Mouse (Mus musculus) monocyte, adult 2 months (primary cell): ENCODE data around the gene Mr1.

ENCODE experiments used
- DNase-seq, 2 experiments: peaks; one replicate each; pipeline ENCODE4 v3.0.0; 2022; ENCODE audit warnings: low spot score in 2 of 2, low read depth in 1 of 2

The Mr1 gene

DNA sequence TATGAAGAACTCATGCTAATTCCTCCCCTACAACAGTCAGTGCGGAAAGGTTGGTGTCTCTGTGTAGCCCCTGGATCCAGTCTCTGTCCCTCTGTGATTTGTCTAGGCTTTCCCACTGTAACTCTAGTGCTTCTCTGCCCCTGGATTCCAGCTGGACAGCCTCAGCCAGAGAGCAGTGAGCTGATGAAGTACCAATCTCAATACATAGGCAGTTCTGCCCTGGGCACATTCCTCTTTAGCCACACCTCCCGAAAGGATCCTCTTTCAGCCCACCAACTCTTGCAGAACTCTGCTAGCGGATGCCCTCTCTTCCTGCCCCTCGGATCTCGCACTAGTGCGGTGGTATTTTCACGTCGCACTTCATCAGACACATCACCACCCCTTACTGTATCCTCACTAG is 11.7 kb downstream of the Mr1 start:
- no peak for DNase-seq

DNA sequence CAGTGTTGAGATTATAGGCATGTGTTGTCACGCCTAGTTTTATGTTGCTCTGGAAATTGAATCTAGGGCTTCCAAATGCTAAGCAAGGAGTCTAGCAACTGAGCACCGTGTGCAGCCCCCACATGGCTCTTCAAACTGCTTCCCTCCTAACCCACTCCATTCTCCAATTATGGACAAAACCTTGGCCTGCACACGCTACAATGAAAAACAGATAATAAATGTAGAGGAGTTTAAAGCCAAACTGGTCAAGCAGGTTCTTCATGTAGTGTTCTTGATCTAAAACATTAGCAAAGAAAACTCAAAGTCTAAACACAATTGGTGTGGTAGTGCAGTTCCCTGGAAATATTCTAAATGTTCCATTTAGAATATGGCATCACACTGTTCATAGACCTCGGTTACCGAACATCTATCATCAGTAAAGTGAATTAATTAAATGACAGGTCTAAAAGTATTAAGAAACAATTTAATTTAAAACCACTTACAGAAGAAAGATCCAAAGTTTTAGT is 19.1 kb downstream of the Mr1 start:
- DNase-seq, result no peak

DNA sequence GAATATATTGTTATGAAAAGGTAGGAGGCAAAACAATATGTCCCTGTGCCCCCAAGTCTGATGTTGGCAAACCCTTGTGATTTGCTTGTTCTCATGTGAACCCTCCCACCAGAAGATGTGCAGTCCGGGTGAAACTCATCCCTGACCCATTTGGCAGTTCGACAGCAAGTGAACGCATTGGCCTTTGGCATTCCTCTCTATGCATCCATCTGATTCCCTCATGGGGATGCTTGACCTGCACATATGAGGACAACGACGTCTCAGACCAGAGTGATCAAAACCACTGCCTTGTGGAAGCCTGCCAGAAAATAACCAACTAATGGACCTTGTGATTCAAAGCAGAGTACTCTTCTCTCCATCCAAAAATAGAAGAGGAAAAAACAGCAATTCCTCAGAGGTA is 19.9 kb downstream of the Mr1 start:
- DNase-seq, result no peak

DNA sequence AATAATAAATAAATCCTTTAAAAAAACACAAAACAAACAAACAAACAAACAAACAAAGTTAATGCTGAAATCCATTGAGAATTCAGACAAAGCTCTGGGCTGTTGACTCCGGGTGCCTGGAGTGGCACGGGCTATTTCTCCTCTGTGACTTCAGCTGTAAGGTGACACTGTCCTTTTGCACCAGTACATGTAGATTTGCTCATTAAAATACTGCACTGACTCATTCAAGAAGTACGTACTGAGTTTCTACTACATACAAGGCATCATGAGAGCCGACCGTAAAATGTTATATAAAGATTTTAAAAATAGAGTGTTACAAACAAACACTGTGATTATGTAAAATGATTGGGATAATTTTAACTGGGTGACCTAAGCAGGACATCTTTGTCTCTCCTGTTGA is 22.2 kb downstream of the Mr1 start:
- no peak for DNase-seq

DNA sequence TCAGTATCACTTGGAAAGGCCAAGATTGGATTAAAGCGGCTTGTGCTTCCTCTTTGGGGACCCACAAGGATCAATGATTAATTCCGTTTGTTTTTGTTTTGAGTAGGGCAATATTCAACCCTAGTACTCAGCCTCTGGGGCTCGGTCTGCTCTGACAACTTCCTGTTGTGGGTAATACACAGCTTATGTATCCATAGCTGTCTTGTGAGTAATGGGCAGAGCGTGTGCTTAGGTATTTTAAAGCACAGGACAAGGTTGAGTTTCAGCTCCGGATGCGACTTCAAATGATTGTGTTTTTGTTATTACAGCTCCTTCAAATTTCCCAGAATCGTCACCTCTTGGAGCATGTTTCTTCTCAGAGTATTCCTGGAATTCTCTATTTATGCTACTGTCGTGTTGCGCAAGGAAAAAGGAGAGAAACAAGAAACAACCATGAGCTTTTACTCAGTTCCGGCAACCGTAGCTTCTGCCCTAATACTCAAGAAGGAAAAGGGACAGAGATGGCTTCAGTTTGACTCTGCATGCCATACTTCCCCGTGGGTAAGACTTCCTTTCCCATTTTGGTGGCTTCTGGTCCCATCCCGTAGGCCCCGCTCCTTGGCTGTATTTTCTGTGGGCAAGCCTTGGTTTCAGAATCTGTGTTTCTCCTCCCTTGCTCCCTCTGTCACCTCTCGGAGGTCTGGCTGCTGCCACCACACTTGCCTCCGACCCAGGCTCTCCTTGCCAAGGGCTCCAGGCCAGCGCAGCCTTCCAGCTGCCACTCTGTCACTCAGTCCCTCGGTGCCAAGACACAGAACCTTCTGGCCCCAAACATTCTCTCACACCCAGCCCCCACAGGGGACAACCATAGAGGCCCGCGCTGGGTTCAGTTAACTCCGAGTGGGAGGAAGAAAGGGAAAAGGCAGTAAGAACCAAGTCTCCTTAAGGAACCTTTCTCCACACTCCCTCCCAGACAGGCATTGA is 24.4 kb downstream of the Mr1 start:
- no peak for DNase-seq

DNA sequence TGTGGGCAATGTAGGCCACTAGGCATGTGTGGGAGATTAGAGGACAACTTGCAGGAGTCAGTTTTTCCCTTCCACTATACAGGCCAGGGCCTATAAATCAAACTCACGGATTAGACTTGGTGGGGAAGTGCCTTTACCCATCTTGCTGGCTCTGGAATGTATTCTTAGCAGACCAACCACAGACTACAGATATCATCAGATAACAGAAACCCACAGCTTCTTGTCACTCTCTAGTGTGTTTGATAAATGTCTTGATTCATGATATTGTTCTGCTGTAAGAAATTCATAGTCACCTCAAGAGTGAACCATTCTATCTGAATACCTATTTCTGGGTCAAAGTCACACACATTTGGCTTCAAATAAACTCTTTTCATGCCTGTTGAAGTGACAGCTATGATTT is 26.9 kb downstream of the Mr1 start:
- DNase-seq, result no peak

DNA sequence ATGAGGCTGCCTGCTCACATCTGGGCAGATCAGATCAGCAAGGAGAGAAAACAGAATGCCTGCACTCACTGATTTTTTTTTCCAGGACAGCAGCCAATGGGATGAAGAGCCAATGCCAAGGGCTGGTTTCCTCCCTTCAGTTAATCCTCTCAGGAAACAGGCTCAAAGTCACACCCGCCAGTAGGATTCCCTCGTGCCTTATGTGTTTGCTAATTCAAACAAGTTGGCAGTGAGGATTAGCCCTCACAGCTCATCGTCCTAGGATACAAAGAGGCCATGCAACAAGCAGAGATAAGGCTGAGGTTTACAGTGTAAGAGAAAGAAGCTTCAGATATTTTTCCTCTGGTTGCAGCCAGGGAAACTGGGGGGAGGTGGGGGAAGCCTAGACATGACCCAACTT is 32.7 kb downstream of the Mr1 start:
- DNase-seq, result no peak

DNA sequence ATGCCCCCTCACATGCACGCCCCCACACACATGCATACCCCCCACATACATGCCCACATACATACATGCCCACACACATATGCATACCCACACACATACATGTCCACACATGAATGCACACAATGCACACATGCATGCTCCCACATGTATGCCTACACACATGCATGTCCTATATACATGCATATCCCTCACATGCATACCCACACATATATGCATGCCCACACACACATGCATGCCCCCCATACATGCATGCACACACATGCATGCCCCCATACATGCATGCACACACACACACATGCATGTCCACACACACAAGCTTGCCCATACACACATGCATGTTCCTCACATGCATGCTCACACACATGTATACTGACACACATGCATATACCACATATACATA is 33.7 kb downstream of the Mr1 start:
- DNase-seq, result no peak

DNA sequence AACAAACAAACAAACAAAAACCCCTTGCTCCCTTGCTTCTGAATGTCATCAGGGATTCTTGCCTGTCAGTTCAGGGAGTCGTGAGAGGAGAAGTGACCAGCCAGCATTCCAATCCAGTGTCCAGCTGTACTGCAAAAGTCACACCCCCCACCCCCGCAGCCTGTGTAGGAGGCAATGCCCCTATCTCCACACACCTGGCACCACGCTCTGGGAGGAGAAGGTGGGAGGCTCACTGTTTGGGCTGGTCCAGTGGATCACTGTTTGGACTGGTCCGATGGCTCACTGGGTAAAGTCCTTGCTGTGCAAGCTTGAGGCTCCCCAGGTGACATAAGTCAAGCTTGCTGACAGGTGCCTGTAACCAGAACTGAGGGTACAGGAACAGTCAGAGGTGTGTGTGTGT is 34.5 kb downstream of the Mr1 start:
- DNase-seq, result no peak

DNA sequence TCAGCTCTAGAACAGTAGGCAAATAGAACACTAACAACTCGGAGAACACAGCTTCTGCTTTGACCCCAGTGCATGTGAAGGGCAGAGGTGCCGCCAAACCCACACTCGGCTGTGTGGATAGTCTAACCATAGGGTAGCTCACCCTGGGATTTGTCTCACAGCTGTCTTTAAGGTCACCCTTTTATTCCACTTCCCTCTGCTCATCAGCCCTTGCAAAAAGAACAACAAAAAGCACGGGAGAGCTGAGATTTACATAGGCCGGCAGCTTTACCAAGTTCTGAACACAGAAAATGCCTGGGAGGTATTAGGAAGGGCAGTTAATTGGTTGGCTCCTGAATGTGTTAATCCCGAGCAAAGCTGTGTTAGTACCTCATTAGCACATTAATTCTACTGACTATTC is 35.1 kb downstream of the Mr1 start:
- no peak for DNase-seq

DNA sequence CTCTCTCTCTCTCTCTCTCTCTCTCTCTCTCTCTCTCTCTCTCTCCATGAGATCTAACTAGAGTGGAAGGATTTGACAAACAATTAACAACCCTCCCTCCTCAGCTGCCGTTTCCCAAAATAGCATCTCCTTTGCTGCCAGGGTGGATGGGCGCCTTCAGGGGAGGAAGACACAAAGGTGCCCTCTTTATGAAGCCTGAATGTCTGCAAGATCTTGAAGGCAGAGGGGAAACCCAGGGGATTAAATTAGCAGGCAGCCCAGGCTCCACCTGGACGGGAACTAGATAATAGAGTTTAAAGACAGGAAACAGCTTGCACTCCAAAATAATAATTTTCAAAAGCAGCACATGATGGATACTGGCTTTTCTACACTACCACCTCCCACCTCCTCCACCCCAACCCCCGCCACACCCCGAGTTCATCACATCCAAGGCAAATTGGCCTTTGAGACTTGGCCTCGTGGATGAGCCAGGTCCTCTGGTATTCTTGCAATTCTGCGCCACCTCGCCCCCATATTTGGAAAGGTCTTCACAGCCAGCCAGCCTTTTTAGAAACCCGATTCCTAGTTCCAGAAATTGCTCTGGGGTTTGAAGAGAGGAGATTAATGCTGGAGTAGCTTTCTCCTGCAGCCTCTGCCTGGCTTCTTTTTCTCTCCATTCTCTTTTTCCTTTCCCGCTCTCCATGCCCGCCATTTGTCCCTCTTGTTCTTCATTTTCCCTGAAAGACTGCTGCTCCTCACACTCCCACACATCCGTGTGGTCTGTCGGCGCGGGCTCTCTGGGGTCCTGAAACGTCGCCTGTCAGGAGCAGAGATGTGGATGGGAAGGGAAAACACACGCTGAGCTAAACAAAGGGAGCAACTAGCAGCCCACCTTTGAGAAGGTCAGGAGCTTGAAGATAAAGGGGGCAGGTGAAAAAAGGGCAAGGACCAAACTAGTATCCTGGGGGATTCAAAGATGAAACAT is 36.9 kb downstream of the Mr1 start:
- DNase-seq, result no peak

DNA sequence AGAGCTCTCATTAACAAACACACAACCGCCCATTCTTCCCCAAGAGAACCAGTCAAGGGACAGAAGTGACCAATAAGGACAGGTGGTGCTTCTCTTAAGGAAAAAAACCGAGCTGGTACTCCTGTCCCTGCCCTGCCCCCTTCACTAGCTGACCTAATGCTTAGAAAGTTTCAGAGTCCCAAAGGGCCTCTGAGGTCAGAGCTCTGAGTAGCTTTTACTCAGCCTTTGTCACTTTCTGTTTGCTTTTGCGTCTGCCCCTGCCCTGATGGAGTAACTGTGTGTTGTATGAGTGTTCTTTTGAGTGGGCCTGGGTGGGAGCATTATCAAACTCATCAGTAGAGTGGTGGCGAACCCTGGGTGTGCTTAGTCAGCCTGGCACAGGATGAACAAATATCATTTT is 38.2 kb downstream of the Mr1 start:
- DNase-seq, result no peak

DNA sequence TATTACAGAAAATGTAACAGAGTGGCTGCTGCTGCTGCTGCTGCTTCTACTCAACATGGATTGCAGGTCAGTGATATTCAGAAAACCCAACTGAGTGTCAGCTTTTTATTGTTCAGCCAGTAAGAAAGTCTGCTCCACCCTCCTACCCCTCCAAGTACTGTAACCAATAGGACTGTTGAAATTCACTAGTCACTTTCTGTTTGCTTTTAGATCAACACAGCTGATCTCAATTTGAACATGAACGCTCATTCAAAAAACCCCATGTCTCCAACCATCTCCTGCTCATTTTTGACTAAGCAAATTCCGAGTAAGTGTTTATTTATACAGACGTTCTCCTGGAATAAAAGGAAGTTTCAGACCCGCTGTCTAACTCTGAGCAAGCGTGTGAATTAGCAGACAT is 38.8 kb downstream of the Mr1 start:
- DNase-seq, result no peak

DNA sequence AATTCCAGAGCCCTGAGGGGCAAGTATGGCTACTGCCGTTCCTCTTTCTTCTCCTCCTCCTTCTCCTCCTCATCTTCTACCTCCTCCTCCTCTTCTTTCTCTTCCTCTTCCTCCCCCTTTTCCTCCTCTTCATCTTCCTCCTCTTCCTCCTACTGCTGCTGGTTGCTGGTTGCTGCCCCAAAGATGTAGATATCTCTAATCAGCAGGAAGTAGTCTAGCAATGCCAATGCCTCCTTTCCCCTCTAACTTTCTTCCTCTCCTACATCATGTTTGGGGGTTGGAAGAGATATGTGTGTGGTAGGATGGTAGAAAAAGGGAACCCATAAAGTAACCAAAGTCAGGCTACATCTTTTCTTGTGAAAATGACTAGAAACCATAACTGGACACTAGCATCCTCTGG is 40.3 kb downstream of the Mr1 start:
- DNase-seq, result no peak

DNA sequence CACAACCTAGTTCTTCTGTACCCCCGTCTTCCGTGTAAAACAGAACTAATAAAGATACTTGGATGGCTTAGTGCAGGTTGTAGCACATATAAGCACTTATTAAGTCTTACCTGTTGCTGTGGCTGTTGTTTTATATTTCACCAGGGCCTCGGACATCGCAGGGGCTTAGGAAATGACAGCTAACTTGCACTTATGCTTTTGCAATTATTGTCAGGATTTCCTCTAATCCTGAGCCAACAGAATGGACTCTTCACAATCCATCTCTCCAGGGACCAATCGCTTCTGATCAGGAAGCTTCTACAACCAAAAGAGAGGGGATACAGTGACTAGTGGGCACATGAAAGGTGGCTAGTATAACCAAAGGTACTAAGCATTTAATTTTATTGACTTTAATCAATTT is 42.6 kb downstream of the Mr1 start:
- no peak for DNase-seq

DNA sequence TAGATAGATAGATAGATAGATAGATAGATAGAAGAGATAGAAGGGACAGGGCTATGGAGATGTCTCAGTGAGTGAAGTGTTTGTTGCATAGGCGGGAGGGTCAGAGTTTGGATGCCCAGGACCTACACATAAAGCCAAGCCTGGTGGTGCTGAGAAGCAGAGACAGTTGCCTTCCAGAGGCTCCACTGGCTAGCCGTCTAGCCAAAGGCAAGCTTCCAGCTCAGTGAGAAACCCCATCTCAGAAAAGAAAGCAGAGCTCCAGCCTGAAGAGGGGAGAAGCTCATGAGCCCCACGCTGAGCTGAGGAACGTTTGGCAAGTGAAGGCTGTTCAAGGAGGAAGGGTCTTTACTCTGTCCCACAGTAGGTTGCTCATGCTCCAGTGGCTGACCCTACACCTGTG is 44.0 kb downstream of the Mr1 start:
- no peak for DNase-seq

DNA sequence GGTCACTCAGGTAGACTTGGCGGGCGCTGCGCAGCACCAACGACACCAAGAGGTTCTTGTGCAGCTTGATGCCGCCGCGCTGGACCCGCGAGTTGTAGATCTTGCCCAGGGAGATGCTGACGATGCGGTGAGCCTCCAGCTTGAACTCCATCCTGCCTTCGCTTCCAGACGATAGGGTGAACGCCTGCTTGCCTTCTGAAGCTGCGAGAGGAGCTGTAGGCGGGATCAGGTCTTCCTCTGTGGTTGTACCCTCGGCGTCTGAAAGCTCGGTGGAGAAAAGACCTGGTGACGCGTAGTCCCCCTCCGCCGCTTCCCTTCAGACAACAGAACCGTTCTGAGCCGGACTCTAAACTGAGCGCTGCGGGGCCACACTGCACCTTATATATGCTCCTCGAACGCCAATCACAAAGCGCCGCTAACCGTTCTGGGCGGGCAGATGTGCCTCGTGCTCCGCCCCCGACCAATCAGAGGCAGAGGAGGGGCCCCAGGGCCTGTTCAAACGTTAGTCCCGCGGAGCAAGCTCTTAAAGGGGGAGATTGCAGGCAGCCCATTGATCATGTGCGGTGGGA is 47.2 kb downstream of the Mr1 start, which contains the start of gene Ier5:
Gene Ier5 (minus strand): TSS at position 357 of the 569 bp plus-strand sequence.
- peak; percentile 92 to 98 for DNase-seq

DNA sequence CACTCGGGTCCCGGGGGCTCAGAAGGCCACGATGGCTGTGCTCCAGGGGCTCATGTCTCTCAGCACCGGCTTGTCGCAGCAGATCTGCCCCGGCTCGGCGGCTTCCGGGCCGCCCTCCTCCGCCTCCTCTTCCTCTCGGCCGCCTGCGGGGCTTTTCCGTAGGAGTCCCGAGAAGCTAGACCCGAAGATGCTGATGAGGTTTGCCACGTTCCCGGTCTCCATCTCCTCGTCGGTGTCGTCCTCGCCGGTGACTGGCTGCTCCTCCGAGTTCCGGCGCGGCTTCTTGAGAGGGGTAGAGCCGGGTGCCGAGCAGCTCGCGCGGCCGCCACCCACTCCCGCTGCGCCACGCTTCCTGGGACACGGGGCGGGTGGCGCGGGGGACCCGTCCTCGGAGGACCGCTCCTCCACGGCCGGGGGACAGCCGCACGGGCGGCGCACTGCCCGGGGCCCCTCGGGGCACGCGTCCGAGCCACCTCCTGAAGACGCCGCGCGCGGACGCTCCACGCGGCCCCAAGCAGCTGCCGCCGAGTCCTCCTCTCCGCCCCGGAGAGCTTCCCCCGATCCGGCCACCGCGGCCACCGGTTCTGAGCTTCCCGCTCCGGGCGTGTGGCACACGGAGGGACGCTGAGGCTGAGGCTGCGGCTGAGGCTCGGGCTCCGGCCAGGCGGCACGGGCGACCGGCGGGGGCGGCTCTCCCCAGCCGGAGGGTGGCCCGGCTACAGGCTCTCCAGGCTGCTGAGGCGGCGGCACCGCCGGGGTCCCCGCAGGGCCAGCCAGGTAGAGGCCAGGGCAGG is 47.9 kb downstream of the Mr1 start:
- peak in 1 of 2 experiments; percentile 38 for DNase-seq

DNA sequence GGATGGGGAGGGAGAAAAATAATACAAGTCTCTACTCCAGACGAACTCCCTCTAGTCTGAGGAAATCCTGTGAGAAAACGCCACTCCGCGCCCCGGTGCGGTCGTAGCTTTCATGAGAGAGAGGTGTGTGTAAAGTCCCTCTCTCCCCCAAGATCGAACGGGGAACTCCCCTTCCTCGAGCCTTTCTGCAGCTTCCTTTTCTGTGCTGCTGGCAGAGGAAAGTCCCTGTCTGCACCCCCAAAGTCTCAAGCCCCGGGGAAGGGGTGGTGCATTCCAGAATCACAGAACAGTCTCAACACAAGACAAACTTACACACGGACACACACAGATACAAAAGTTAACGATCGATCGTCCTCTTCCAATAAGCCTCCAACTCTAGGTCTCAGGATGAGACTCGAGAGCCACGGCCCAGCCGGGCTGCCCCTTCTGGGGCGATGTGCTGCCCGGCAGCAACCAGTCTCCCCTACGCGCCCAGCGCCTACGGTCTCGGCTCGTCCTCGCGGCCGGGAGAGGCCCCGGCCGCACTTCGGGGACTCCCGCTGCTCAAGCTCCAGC is 48.6 kb downstream of the Mr1 start:
- DNase-seq, result peak in 1 of 2 experiments; percentile 78

DNA sequence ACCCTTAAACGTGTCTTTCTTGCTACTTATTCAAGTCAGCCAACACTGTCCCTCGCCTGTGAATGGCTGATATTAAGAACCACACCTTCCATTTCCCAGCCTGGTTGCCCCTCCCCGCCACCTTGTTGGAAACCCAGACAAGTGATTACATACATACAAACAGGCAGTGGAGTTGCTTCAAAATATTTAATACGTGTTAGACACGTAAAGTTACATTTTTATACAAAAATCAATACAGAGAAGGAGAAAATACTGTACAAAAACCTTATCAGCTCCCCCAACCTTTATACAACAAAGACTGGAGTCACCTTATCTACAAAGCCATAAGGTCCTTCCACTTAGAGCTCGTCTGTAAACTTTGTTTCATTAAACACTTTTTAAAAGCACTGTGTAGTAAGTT is 49.3 kb downstream of the Mr1 start:
- no peak for DNase-seq
